Mouse (Mus musculus) adrenal gland, adult (tissue): ENCODE measurements around the gene Lmbr1l.

ENCODE experiments used
- DNase-seq, 2 experiments: peaks; one replicate each; pipeline ENCODE4 v3.0.0; 2022 to 2023; ENCODE audit warnings: low spot score in 1 of 2; ENCODE audit not compliant: inconsistent age in 2 of 2

Lmbr1l gene

DNA sequence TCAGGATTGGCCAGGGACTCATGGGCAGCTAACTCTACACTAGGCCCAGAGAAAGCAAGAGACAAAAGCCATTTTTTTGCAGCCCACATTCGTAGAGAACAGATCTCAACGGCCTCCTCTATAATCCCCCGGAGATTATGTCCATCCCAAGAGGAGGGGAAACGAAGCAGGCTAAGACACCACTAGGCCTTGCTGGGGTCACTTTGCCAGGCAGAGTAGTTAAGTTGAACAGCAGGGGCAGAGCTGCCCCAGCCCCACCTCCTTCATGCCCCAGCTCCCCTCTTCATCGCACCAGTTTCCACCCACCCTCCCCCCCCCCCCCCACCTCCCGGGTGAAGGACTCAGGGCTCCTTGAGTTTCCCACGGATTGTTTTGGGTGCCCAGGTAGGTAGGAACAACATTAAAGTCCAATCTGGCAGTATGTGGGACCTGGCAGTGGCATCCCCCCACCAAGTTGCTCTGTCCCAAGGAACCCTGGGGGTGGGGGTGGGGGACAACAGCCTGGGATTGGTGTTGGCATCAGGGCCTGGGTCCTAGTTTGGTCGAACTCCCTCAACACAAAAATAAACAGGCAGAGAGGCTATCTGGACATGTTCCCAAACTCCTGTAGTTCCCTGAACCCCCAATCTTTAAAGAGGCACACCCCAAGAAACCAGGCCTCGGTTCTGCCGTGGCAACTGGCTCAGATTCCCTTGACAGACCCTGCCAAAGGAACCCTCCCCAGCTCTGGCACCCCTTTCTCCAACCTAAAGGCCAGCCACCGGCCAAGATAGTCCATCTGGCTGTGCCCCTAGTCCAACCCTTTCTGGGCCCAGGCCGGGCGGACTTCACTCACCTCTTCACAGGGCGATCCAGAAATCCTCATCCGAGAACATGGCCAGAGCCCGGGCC is 47.6 kb downstream of the Lmbr1l start:
- DNase-seq = peak in 1 of 2 experiments; percentile 77

DNA sequence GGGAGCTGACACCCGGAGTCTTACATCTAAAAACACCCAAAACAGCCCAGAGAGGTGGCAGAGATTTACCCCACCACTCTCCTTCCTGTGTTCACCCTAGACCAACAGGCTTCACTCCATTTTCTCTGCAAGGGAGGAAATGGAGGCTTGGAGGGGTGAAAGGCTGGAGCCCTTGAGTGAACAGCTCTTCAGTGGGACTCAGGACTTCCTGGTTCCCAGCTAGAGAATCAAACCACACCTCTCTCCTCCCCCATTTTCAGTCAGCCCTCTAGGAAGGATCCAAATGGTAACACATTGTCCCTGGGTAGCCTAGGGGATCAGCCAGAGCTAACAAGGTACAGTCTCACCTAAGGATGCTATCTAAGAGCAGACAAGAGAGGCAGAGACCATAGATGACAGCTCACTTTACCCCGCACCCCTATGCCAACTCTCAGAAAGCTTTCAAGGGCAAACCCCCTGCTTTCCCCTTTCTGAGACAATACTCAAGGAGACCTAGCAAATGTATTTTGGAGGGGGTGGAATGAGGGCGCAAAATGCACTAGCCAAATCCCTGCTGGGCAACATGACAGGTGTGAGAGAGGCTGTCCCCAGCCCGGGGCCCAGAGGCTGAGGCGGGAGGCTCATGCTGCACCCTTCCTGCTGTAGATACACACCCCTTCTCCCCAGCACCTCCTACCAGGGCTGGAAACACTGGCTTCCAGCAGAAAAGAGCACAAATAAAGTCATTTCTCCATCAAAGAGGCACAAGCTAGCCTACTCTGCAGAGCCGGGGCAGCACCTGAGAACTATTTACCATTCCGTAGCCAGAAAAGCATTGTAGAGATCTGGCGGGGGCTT is 48.5 kb downstream of the Lmbr1l start:
- DNase-seq = peak in 1 of 2 experiments; percentile 73

DNA sequence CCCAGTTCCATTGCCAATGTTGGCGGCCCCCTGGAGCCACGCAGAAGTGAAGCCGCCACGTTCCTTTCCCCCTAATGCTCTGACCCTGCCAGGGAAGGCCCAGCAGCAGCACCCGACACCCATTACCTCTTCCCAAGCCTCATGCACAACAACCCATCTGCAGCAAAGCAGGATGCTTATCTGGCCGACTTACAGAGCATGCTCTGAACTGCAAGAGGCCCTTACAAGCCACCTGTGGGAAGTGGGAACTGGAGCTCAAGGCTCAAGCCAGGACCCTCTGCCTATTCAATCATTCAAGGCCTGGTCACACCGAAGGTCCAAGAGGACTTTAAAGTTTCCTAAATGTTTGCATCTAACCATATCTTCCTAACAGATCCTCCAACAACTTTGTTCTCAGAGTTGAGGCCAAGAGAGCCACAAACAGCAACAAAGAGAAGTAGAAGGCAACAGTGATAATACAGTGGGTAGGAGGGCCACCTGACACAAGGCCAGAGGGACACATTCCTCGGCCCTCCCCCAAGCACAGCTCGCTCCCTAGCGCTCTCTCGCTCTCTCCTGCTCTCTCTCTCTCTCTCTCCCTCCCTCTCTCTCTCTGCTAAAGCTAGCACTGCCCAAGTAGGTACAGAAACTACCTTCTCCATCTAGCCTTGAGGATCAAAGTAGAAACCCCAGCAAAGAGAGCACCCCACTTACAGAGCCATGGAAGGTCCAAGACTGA is 49.5 kb downstream of the Lmbr1l start:
- DNase-seq = no peak

DNA sequence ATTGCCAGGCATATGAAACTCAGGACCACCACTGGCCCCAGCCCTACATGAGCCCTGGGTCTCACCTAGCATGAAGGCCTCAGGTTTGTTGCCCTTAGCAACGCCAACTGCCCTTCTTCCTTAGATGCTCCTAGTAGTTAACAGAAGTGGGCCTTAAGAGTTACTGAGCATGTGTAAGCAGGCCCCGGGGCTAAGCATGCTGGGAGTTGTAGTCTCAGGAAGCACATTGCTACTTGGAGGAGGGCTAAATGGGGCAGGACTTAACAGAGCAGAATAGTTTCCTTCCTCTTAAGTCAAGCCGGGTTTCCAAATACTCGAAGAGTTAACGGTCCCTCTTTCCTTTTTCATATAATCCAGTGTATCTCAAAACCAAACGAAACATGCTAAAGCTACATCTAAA is 50.7 kb downstream of the Lmbr1l start:
- peak; percentile 54 to 84 for DNase-seq

DNA sequence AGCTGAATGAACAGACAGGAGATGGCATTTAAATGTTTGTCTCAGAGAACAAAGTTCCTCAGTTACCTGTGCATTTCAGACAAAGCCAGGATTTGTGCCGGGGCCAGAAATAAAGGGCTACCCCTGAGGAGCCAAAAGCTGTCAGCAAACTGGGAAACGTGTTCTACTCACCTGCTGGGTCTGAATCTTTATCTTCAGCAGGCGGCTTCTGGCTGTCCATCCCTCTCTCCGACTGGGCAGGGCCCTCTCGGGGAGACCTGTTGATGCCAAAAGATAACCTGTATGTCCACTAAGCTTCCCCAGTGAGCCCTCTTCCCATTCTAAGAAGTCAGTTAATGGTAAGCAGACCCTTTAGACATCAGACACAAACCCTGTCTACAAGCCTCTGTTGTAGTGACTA is 51.5 kb downstream of the Lmbr1l start:
- DNase-seq = no peak

DNA sequence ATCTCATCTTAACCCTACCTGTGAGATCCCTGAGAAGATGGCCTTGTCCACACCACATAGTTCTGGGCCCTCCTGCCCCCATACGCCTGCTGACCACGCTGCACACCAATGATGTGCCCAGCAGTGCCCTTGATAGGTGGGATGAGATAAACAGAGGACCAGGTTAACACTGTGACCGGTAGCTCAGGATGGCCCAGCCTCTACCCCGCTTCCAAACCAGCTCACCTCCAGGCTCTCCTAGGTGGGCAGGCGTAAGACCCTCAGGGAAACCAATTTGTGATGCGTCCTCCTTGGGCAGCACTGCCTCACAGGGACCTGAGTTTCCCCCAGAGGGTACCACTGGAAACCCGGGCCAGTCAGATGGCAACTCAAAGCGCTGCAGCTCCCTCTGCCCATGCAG is 52.3 kb downstream of the Lmbr1l start:
- no peak for DNase-seq

DNA sequence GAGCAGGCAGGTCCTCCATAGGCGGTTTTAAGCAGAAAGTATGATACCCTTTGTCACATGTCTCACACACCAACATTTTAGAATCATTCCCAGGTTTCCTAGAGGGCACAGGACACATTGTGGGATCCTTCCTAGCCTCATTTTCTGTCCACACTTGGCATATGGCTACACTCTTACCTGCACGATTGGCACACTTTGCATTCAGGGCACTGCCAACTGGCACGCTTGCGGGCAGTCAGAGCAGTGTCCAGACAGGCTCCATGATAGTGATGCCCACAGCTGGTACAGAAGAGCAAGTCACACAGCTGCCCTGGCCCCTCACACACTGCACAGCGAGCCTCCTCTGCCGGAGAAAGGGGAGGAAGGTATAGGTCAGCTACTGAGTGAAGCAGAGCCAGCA is 53.1 kb downstream of the Lmbr1l start:
- no peak for DNase-seq

DNA sequence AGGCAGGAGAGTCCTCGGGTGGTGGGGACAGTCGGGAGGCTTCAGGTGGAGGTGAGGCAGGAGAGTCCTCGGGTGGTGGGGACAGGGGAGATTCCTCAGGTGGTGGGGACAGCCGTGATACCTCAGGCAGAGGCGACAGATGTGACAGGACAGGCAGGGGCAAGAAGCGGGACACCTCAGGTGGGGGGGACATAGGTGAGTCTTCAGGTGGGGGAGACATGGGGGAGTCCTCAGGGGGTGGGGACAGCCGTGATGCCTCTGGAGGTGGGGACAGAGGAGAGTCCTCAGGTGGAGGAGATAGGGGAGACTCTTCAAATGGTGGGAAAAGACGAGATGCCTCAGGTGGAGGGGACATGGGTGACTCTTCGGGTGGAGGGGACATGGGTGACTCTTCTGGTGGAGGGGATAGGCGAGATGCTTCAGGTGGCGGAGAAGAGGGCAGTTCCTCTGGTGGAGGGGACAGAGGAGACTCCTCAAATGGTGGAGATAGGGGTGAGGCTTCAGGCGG is 54.5 kb downstream of the Lmbr1l start:
- no peak for DNase-seq

DNA sequence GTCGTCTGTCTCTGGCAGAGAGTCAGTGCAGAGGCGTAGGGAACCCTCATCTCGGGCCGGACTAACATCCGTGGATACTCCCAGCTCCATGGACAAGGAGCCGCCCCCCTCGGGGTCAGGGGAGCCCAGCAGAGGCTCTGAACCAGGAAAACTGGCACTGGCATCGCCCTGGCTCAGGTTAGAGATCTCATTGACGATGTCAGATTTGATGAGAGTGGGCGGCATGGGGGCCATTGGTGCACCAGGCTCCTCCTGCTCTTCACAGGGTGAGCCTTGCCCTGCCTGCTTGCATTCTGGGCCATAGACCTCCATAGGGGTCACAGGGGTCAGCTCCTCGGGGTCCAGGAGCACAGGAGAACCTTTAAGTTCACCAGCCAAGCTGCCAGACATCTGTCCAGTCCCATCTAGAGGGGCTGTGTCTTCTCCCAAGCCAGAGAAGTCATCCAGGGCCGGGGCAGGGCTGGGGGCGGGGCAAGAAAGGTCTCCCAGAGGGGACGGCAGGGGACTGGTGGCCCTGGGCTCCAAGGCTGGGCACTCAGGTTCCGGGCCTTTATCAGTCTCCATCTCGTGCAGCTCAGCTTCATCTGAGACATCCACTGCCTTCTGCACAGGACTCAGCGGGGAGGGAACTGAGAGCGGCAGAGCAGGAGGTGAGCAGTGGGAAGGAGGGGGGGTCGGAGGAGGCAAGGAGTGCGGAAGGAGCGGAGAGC is 56.2 kb downstream of the Lmbr1l start:
- no peak for DNase-seq

DNA sequence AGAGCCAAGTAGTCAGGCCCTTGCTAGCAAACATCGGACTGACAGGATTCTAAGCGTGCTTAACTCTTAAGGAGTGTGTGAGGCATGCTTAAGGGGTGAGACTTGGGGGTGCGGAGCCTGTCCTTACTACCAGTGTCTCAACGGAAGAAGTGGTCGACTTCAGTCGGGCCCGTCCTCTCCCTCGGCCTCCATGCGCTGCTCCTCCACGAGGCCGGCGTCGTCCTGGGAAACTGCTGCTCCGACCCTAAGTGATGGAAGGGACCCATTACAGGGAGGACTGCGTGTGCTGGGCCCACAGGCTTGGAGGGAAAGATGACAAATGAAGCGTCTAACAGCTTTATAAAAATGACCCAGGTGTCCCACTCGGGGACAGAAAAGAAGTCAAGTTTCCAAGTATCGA is 57.1 kb downstream of the Lmbr1l start:
- no peak for DNase-seq

DNA sequence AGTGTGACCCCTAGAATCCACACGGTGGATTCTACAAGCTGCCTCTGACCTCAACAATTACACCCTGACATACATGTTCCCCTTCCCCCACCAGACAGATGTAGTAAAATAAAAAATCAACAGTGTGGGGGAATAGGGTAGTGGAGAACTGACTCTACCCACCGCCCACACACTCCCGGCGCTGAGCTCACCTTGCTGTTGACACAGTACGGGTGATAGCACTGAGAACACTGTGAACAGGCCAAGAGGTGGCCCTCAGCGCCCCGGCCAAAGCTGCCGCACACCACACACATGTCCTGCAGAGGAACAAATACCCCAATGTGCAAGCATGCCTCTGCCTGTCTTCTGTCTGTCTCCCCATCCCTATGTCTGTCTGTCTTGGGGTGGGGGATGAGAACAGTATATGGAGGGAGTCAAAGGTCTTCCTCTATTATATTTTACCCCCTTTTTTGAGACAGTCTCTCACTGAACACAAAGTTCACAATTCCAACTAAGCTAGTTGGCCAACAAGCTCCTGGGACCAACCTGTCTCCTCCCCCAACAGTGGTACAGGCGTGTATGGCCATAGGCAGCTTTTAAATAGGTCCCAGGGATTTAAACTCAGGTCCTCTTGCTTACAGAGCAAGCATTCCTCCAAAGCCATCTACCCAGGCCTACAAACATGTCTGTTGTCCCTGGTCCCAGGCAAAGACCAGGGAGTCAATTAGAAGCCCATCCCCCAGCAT is 58.5 kb downstream of the Lmbr1l start:
- no peak for DNase-seq

DNA sequence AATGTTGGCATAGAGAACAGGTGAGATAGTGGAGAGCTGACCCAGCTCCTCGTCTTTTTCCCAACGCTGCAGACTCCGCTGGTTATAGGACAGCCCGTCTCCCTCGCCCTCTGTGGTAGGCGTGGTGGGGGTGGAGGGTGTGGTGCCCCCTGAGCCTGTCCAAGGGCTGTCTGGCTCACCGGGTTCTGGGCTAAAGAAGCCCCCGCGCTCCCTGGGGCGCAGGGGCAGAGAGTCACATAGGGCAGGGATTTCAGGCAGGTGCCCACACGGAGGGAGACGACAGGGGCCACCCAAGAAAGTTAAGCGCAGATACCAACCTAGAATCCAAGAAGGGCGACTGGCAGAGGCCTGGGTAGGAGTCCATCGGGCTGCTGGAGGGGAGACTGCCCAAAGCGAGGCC is 63.8 kb downstream of the Lmbr1l start:
- peak in 1 of 2 experiments; percentile 6 for DNase-seq
